Mouse (Mus musculus) lung, postnatal 0 days (tissue): ENCODE data around the gene Trmt6.

Experiments
- CTCF ChIP-seq: IDR thresholded peaks from 2 replicates; pipeline ENCODE4 v1.5.1; 2016; ENCODE audit warnings: antibody characterized with exemption, mild to moderate bottlenecking
- EP300 ChIP-seq: IDR thresholded peaks from 2 replicates; pipeline ENCODE4 v1.6.1; 2016; ENCODE audit warnings: antibody characterized with exemption, mild to moderate bottlenecking, control low read depth

DNA sequence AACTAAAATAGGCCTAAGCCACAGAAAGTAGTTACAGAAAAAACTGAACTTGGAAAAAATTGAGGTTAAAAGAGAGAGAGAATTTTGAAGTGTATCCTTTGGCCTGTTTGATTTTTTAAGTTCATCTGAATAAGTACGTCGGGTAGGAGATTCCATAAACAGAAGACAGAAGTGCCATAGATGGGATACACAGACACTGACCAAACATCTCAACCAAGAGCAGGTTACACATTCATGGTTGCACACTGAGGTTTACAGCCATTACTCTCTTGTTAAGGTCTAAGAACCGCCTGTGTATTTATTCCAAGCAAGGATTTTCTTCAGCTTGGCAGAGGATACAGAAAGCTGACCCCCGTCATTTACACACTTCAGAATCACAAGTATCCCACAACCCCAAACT is 34.9 kb downstream of the Trmt6 start, which contains the start of gene Chgb:
- TF ChIP-seq CTCF (no peak), EP300 (no peak)
